Mouse (Mus musculus) left cerebral cortex, postnatal 4 days (tissue): Measurements from ENCODE around the gene Vkorc1l1. TPM values are rescaled to one million over a fixed set of nuclear protein-coding genes. Genes with fewer than 3 reads are reported as not detected.

ENCODE experiments used
- DNase-seq: peaks from one replicate; pipeline ENCODE4 v3.0.0-alpha.2; 2022
- intact Hi-C: fragments of 180-260 bp; cut with DNase I; formaldehyde crosslinking; loops from one replicate; pipeline ENCODE4 v1.15.1; 2025
- total RNA-seq, 2 experiments: library from RNA; stranded (reverse); gene quantifications; 2 replicates each; pipeline ENCODE4 v1.2.3; 2021

The Vkorc1l1 gene
- total RNA-seq, 2 experiments from 2014 or later, result 53.8 to 55.3 TPM

GRCm38 (mm10) chr5:130029142-130029897 is 87.5 kb downstream of the Vkorc1l1 start, which contains the start of the genes Asl and Crcp:
Asl (minus strand) TSS chr5:130029247.
Crcp (plus strand) TSS chr5:130029290.
- DNase-seq, result peak; percentile 81
- intact Hi-C loops, result loop anchor here (10.0 kb wide), 1 partner anchor 115 kb away; the partner anchor contains the start of gene Kctd7

- no peak for DNase-seq
- intact Hi-C loops, result no loop called here
Measured at GRCm38 (mm10) chr5:130031410-130032390, 89.9 kb downstream of the Vkorc1l1 start.

- no peak for DNase-seq
- intact Hi-C loops, result no loop called here
Measured at GRCm38 (mm10) chr5:130033869-130034268, 92.1 kb downstream of the Vkorc1l1 start.

Other genes starting within 250 kb of the Vkorc1l1 start
- not detected for gene Sept14, start 233.5 kb upstream of the Vkorc1l1 start, total RNA-seq
- gene Mrps17, start 226.5 kb upstream of the Vkorc1l1 start, total RNA-seq, result 10 to 100 TPM; 73.9 to 74.6 TPM
- gene Nipsnap2, start 216.9 kb upstream of the Vkorc1l1 start, total RNA-seq, result 10 to 100 TPM; 55.2 to 59.7 TPM
- gene Psph, start 154.5 kb upstream of the Vkorc1l1 start, total RNA-seq, result 10 to 100 TPM; 18.3 to 20.2 TPM
- 10 to 100 TPM; 19.7 to 20.9 TPM for gene Sumf2, start 95.0 kb upstream of the Vkorc1l1 start, total RNA-seq
- gene Chchd2, start 54.5 kb upstream of the Vkorc1l1 start, total RNA-seq, result 100 to 1,000 TPM; 310 to 317 TPM
- 10 to 100 TPM in 1 of 2 experiments, 1 to 10 TPM in 1; 9.5 to 10.8 TPM for gene Zbed5, start 46.2 kb upstream of the Vkorc1l1 start, total RNA-seq
- 1 to 10 TPM; 2.5 to 3.4 TPM for gene Phkg1, start 43.4 kb upstream of the Vkorc1l1 start, total RNA-seq
- gene Nupr1l, start 33.4 kb upstream of the Vkorc1l1 start, total RNA-seq, result 1 to 10 TPM; 2.4 to 3.6 TPM
- gene Gusb, start 61.1 kb downstream of the Vkorc1l1 start, total RNA-seq, result 10 to 100 TPM; 12.2 to 12.8 TPM
- gene Asl, start 87.3 kb downstream of the Vkorc1l1 start, total RNA-seq, result 10 to 100 TPM; 31.0 to 34.9 TPM
- gene Crcp, start 87.3 kb downstream of the Vkorc1l1 start, total RNA-seq, result 10 to 100 TPM; 44.4 to 49.5 TPM
- 10 to 100 TPM; 33.8 to 38.2 TPM for gene Tpst1, start 131.4 kb downstream of the Vkorc1l1 start, total RNA-seq
- 10 to 100 TPM; 17.3 to 19.7 TPM for gene Kctd7, start 202.9 kb downstream of the Vkorc1l1 start, total RNA-seq
- gene Rabgef1, start 229.8 kb downstream of the Vkorc1l1 start, total RNA-seq, result 10 to 100 TPM; 37.9 to 39.8 TPM